Mouse (Mus musculus) MEL-GATA-1-ER (cell line): ENCODE measurements around the gene Smarce1.
A peak's percentile ranks its signal among the peaks of the same experiment; 100 is the strongest.

Experiments used
- DNase-seq: peaks from one replicate; pipeline ENCODE4 v3.0.0-alpha.2; 2012; ENCODE audit warnings: low read depth; ENCODE audit errors: extremely low read depth

Gene Smarce1

GRCm38 (mm10) chr11:99170005-99170404 lies 60.8 kb downstream of the Smarce1 start:
- no peak for DNase-seq

- no peak for DNase-seq
Measured at GRCm38 (mm10) chr11:99169438-99169837, 61.4 kb downstream of the Smarce1 start.

GRCm38 (mm10) chr11:99168030-99168474 lies 62.8 kb downstream of the Smarce1 start:
- no peak for DNase-seq

- no peak for DNase-seq
Measured at GRCm38 (mm10) chr11:99167576-99167975, 63.2 kb downstream of the Smarce1 start.

- no peak for DNase-seq
Measured at GRCm38 (mm10) chr11:99166241-99166640, 64.6 kb downstream of the Smarce1 start.

- DNase-seq: peak; percentile 90
Measured at GRCm38 (mm10) chr11:99165031-99165752, 65.6 kb downstream of the Smarce1 start.

- DNase-seq: no peak
Measured at GRCm38 (mm10) chr11:99162972-99163686, 67.7 kb downstream of the Smarce1 start.

- DNase-seq: no peak
Measured at GRCm38 (mm10) chr11:99161648-99162047, 69.2 kb downstream of the Smarce1 start.

- DNase-seq: no peak
Measured at GRCm38 (mm10) chr11:99160228-99160627, 70.6 kb downstream of the Smarce1 start.
